Mouse (Mus musculus) stomach, postnatal 0 days (tissue): ENCODE measurements around the gene Cebpb.

ENCODE experiments used
- CTCF ChIP-seq: IDR thresholded peaks from 2 replicates; pipeline ENCODE4 v1.5.1; 2016; ENCODE audit warnings: antibody characterized with exemption, low read depth, mild to moderate bottlenecking, moderate library complexity
- EP300 ChIP-seq: optimal IDR thresholded peaks from 2 replicates; pipeline ENCODE3; 2016; ENCODE audit warnings: antibody characterized with exemption

DNA sequence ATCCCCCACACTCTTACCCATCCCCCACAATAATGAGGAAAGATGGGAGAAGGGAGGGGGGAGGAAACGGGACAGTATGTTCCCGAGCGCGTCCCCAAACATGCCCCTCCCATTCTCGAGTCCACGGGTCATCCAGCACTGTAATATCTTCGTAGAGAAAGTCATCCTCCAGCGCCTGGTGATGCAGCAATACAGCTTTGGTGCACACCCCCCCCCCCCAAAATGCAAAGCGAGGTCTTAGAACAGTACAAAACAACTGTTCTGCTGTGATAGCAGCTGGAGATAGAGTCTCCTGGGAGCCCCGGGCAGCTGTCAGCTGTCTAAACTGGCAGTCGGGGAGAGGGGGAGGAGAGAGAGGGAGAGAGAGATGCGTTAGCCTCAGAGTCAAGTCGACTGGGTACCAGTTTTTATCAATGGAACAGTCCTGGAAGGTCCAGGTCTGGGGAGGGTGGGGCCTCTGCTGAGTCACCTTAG is 16.5 kb upstream of the Cebpb start:
- no peak for TF ChIP-seq CTCF
- no peak for TF ChIP-seq EP300
